Mouse (Mus musculus) thymus, postnatal 10 days (tissue): ENCODE results near the gene Ano9.

Source experiments
- DNase-seq, 2 experiments: peaks; one replicate each; pipeline ENCODE4 v3.0.0; 2021; ENCODE audit warnings: low spot score in 2 of 2

The Ano9 gene

GRCm38 (mm10) chr7:141099911-141100691, 17.5 kb downstream of the Ano9 start, which contains the start of gene Sigirr:
Sigirr (minus strand) TSS chr7:141100572.
- peak; percentile 58 to 68 for DNase-seq

GRCm38 (mm10) chr7:141097177-141097576, 20.4 kb downstream of the Ano9 start:
- DNase-seq: no peak

GRCm38 (mm10) chr7:141096649-141097056, 21.0 kb downstream of the Ano9 start:
- DNase-seq: peak; percentile 90 to 91

- DNase-seq: peak; percentile 59 to 61
Measured at GRCm38 (mm10) chr7:141096021-141096420, 21.6 kb downstream of the Ano9 start.

- DNase-seq: no peak
Measured at GRCm38 (mm10) chr7:141094487-141095205, 23.0 kb downstream of the Ano9 start.

GRCm38 (mm10) chr7:141093950-141094349, 23.7 kb downstream of the Ano9 start:
- no peak for DNase-seq

GRCm38 (mm10) chr7:141092051-141092735, 25.4 kb downstream of the Ano9 start:
- peak; percentile 80 to 83 for DNase-seq

GRCm38 (mm10) chr7:141090228-141090627, 27.4 kb downstream of the Ano9 start:
- no peak for DNase-seq

GRCm38 (mm10) chr7:141088473-141088872, 29.1 kb downstream of the Ano9 start:
- peak in 1 of 2 experiments; percentile 38 for DNase-seq

GRCm38 (mm10) chr7:141087894-141088293, 29.7 kb downstream of the Ano9 start:
- DNase-seq: peak in 1 of 2 experiments; percentile 60

GRCm38 (mm10) chr7:141079481-141080449, 37.8 kb downstream of the Ano9 start:
- no peak for DNase-seq

GRCm38 (mm10) chr7:141078876-141079275, 38.7 kb downstream of the Ano9 start:
- no peak for DNase-seq

- no peak for DNase-seq
Measured at GRCm38 (mm10) chr7:141077841-141078240, 39.8 kb downstream of the Ano9 start, which contains the start of gene Pkp3. Pkp3 (plus strand) TSS chr7:141078218.

- DNase-seq: no peak
Measured at GRCm38 (mm10) chr7:141073782-141074181, 43.8 kb downstream of the Ano9 start.

GRCm38 (mm10) chr7:141072017-141072745, 45.4 kb downstream of the Ano9 start:
- DNase-seq: peak; percentile 65 to 77

GRCm38 (mm10) chr7:141070058-141070862, 47.3 kb downstream of the Ano9 start:
- peak in 1 of 2 experiments; percentile 82 for DNase-seq

GRCm38 (mm10) chr7:141068351-141068750, 49.3 kb downstream of the Ano9 start:
- no peak for DNase-seq

- DNase-seq: no peak
Measured at GRCm38 (mm10) chr7:141064576-141064975, 53.0 kb downstream of the Ano9 start.

GRCm38 (mm10) chr7:141064175-141064574, 53.4 kb downstream of the Ano9 start:
- DNase-seq: no peak
